Mouse (Mus musculus): ENCODE measurements at regions not wholly inside any gene's neighbourhood (a gene's known extent, or its start where the extent isn't known, plus 50 kb on each side); places are given as distances from the start of the nearest gene placed in this dataset.

DNA sequence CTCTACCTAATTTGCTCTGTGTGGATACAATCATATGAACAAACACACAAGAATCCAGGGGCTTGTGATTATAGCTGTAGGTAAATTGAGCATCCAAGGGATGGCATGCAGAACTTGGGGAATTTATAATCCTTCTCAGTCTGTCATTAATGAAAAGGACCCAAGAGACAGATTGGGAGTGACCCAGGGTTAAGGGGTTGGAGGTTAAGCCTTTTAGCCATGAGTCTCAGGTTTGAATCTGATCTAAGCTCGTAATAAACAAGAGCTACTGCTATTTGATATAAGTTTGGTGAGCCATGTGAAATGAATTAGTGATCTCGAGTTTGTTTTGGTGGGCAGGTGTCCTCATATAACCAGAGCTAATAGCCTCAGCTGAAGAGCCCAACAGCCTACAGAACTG lies 1032.6 kb downstream of the Robo2 start:
- TF ChIP-seq CTCF (IDR thresholded peaks at IDR 0.05; ENCODE audit: low read depth), result no peak
- TF ChIP-seq EP300 (IDR thresholded peaks at IDR 0.05; ENCODE audit: low read depth), result no peak

Data from liver, embryonic 14.5 days (tissue).